Mouse (Mus musculus) left cerebral cortex, adult 2 months (tissue): ENCODE results near the gene Reln. TPM values are rescaled to one million over a fixed set of nuclear protein-coding genes. Genes with fewer than 3 reads are reported as not detected.

ENCODE experiments used
- DNase-seq, 2 experiments: peaks; one replicate each; pipeline ENCODE4 v3.0.0; 2021 to 2022; ENCODE audit warnings: low spot score in 2 of 2, mixed read lengths in 1 of 2; ENCODE audit errors: extremely low spot score in 1 of 2
- H3K27ac ChIP-seq: fragments of 200-600 bp; 2 replicates; pipeline ENCODE4 v1.8.1; 2022
- H3K4me3 ChIP-seq: fragments of 200-600 bp; 2 replicates; pipeline ENCODE4 v1.8.1; 2022
- CTCF ChIP-seq: fragments of 200-600 bp; IDR thresholded peaks from 2 replicates; pipeline ENCODE4 v1.8.1; 2022; ENCODE audit warnings: antibody characterized with exemption, mild to moderate bottlenecking, moderate library complexity
- intact Hi-C: fragments of 180-260 bp; cut with DNase I; formaldehyde crosslinking; loops from one replicate; pipeline ENCODE4 v1.15.1; 2025
- total RNA-seq, 2 experiments: library from RNA; stranded (reverse); gene quantifications; 2 replicates each; pipeline ENCODE4 v1.2.3; 2021

The Reln gene
- total RNA-seq, 2 experiments from 2014 or later = 89.5 to 92.6 TPM

GRCm38 (mm10) chr5:22196476-22196875, 148.0 kb downstream of the Reln start:
- no peak overlapping the region for H3K4me3 ChIP-seq
- intact Hi-C loops = no loop called here
- no peak for DNase-seq
- no peak overlapping the region for H3K27ac ChIP-seq
- no peak for TF ChIP-seq CTCF

GRCm38 (mm10) chr5:22195352-22195941, 149.1 kb downstream of the Reln start:
- Histone ChIP-seq H3K4me3 (no peak overlapping the region), H3K27ac (no peak overlapping the region)
- TF ChIP-seq CTCF = no peak
- intact Hi-C loops = no loop called here
- no peak for DNase-seq

DNA sequence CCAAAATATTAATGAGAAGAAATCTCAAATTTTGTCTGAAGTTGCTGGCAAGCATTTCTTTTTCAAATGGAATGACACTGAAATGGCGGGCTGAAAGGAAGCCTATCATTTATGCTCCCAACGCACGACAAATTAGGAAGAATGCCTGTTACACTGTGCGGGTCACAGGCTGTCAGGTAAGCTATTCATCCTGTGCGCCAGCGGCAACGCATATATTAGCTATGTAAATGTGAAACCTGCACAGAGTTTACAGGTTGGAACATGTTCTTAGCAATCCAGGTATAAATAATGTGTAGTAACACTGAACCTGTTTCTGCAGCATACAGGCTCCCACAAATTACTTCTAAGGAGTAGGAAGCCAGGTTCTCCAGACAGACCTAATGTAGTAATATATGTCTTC, 152.7 kb downstream of the Reln start:
- TF ChIP-seq CTCF = no peak
- H3K27ac ChIP-seq = no peak overlapping the region
- H3K4me3 ChIP-seq = no peak overlapping the region
- DNase-seq = no peak
- intact Hi-C loops = no loop called here

DNA sequence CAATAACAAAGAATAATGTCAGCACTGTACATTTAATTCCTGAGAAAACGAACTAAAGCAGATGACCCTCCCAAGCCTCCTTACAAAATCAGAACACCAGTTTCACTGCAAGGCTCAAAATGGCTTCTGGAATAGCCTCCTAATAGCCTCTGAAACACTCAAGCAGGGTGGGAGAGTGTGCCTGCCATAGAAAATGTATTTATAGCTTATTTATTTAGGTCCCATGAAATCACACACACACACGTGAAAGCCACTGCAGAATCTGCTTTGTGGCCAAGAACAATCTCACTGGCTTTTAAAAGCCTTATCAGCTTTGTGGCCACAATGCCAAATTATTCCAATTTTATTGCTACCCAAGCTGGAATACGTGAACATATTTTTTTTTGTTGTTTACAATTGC, 154.2 kb downstream of the Reln start:
- no peak overlapping the region for H3K27ac ChIP-seq

DNA sequence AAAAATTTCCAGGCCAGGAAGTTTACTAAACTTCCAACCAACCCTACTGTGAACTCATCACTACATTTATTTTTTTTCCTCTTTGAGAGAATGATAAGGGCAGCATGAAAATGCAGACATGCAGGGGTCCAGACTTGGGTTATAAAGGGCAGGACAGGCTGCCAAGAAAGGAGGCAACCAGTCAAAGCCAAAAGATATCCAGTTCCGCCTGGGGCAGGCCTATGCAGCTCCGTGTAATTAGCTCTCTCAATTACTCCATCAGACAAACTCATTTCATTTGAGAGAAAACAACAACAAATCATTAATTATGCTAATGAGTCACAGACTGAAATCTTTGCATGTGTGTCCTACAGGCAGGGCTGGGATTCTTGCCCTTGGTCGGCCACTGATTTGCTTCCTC, 156.9 kb downstream of the Reln start:
- Histone ChIP-seq H3K27ac (no peak overlapping the region), H3K4me3 (no peak overlapping the region)
- DNase-seq = no peak
- intact Hi-C loops = no loop called here
- no peak for TF ChIP-seq CTCF

More for the DNA sequence above, 154.2 kb downstream of the Reln start:
- H3K4me3 ChIP-seq = no peak overlapping the region
- no peak for TF ChIP-seq CTCF
- intact Hi-C loops = no loop called here
- DNase-seq = no peak

DNA sequence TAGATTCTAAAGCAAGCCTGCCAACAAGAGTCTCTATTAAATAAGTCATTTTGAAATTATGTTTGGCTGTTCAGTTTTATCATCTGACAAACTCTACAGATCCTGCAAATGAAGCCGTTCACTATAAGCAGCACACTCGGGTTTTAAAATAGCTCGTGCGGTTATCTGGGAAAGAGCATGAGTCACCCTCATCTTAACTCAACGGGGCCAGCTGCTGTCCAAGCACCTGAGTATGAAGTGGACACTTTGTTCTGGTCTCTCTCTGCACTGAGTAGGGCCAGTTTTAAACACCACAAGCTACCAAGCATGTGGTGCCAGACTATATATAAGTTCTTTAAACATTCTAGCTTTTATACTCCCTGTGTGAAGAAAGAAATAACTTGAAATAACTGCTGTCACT, 168.0 kb downstream of the Reln start:
- no peak for TF ChIP-seq CTCF
- H3K4me3 ChIP-seq = no peak overlapping the region
- intact Hi-C loops = no loop called here
- no peak overlapping the region for H3K27ac ChIP-seq
- DNase-seq = no peak

GRCm38 (mm10) chr5:22171336-22171735, 173.2 kb downstream of the Reln start:
- intact Hi-C loops = no loop called here
- no peak for TF ChIP-seq CTCF
- Histone ChIP-seq H3K4me3 (no peak overlapping the region), H3K27ac (no peak overlapping the region)
- no peak for DNase-seq

- no peak for TF ChIP-seq CTCF
- Histone ChIP-seq H3K4me3 (no peak overlapping the region), H3K27ac (no peak overlapping the region)
- intact Hi-C loops = no loop called here
- no peak for DNase-seq
Measured at GRCm38 (mm10) chr5:22164060-22164934, 180.2 kb downstream of the Reln start.

- intact Hi-C loops = no loop called here
- no peak for DNase-seq
- TF ChIP-seq CTCF = no peak
- Histone ChIP-seq H3K27ac (no peak overlapping the region), H3K4me3 (no peak overlapping the region)
Measured at GRCm38 (mm10) chr5:22160935-22161334, 183.6 kb downstream of the Reln start.

DNA sequence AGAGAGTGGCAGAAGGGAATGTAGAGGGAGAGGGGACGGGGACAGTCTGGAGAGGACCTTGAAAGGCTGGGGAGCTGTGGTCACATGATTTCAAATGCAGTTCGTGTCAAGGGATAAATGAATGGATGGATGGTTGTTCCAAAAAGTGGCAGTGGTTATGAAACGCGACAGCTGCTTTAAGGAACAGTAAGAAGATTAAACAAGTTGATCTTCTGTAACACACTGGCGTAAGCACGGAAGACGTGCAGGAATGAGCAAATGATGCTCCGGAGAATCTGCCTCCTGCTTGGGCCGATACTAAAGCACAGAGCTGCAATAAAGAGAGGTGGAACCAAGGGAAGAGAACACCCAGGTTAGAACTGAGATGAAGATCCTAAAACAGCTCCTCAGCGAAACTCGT, 185.7 kb downstream of the Reln start:
- intact Hi-C loops = no loop called here

GRCm38 (mm10) chr5:22153601-22154000, 190.9 kb downstream of the Reln start:
- no peak for DNase-seq
- intact Hi-C loops = no loop called here
- Histone ChIP-seq H3K4me3 (no peak overlapping the region), H3K27ac (no peak overlapping the region)
- TF ChIP-seq CTCF = no peak

More for the DNA sequence above, 185.7 kb downstream of the Reln start:
- no peak for DNase-seq
- no peak for TF ChIP-seq CTCF
- no peak overlapping the region for H3K4me3 ChIP-seq
- H3K27ac ChIP-seq = no peak overlapping the region

- intact Hi-C loops = no loop called here
- DNase-seq = no peak
- Histone ChIP-seq H3K4me3 (no peak overlapping the region), H3K27ac (no peak overlapping the region)
- no peak for TF ChIP-seq CTCF
Measured at GRCm38 (mm10) chr5:22141821-22142220, 202.7 kb downstream of the Reln start.

- Histone ChIP-seq H3K4me3 (no peak overlapping the region), H3K27ac (no peak overlapping the region)
- no peak for TF ChIP-seq CTCF
- no peak for DNase-seq
- intact Hi-C loops = no loop called here
Measured at GRCm38 (mm10) chr5:22139015-22139414, 205.5 kb downstream of the Reln start.
